Mouse (Mus musculus): ENCODE measurements at regions not wholly inside any gene's neighbourhood (a gene's known extent, or its start where the extent isn't known, plus 50 kb on each side); places are given as distances from the start of the nearest gene placed in this dataset.
"Not testable (repeated sequence)": the region's sequence is repeated elsewhere in the genome, so short reads cannot be mapped to it uniquely, and the experiment has no call there.

GRCm38 (mm10) chr1:18058211-18058971 lies 87.3 kb downstream of the Crisp4 start:
- peak; percentile 6 to 20 for DNase-seq (ENCODE audit: low spot score in 2 of 2)

- no peak for DNase-seq (ENCODE audit: low spot score in 2 of 2)
Measured at GRCm38 (mm10) chr1:18057646-18058210, 88.0 kb downstream of the Crisp4 start.

GRCm38 (mm10) chr1:18057003-18057402 lies 88.7 kb downstream of the Crisp4 start:
- not testable (repeated sequence) for DNase-seq (ENCODE audit: low spot score in 2 of 2)

- no peak for DNase-seq (ENCODE audit: low spot score in 2 of 2)
Measured at GRCm38 (mm10) chr1:18030226-18030625, 115.5 kb downstream of the Crisp4 start.

GRCm38 (mm10) chr1:18012941-18013340 lies 132.8 kb downstream of the Crisp4 start:
- not testable (repeated sequence) for DNase-seq (ENCODE audit: low spot score in 2 of 2)

GRCm38 (mm10) chr1:17980604-17981003 lies 165.1 kb downstream of the Crisp4 start:
- peak in 1 of 2 experiments; percentile 52 for DNase-seq (ENCODE audit: low spot score in 2 of 2)

- DNase-seq (ENCODE audit: low spot score in 2 of 2), result no peak
Measured at GRCm38 (mm10) chr1:17978086-17978485, 167.6 kb downstream of the Crisp4 start.

- not testable (repeated sequence) for DNase-seq (ENCODE audit: low spot score in 2 of 2)
Measured at GRCm38 (mm10) chr1:17956881-17957280, 188.8 kb downstream of the Crisp4 start.

GRCm38 (mm10) chr1:17932108-17932810 lies 213.4 kb downstream of the Crisp4 start:
- not testable (repeated sequence) for DNase-seq (ENCODE audit: low spot score in 2 of 2)

Measured in left cerebral cortex, adult 9 months (tissue).